Mouse (Mus musculus) kidney, adult 2 months (tissue): Measurements from ENCODE around the gene Thumpd3. TPM values are rescaled to one million over a fixed set of nuclear protein-coding genes. Genes with fewer than 3 reads are reported as not detected.
A peak's percentile ranks its signal among the peaks of the same experiment; 100 is the strongest.

Experiments
- DNase-seq: peaks from one replicate; pipeline ENCODE4 v3.0.0; 2021
- H3K27ac ChIP-seq: fragments of 200-500 bp; 2 replicates; pipeline ENCODE4 v1.5.1; 2012; ENCODE audit warnings: low read depth, low read length, control low read depth, inconsistent platforms; ENCODE audit not compliant: insufficient read depth
- H3K27me3 ChIP-seq: fragments of 200-500 bp; replicated peaks from 2 replicates; pipeline ENCODE4 v1.6.1; 2012; ENCODE audit warnings: mild to moderate bottlenecking, moderate library complexity, low read length, inconsistent platforms; ENCODE audit not compliant: control insufficient read depth, insufficient read depth
- H3K36me3 ChIP-seq: fragments of 200-500 bp; 2 replicates; pipeline ENCODE4 v1.6.1; 2012; ENCODE audit warnings: mild to moderate bottlenecking, moderate library complexity, low read length, inconsistent platforms; ENCODE audit not compliant: control insufficient read depth, insufficient read depth
- H3K4me1 ChIP-seq: fragments of 200-500 bp; 2 replicates; pipeline ENCODE4 v1.6.1; 2011; ENCODE audit warnings: low read length; ENCODE audit not compliant: control insufficient read depth, insufficient read depth
- H3K4me3 ChIP-seq: fragments of 200-500 bp; 2 replicates; pipeline ENCODE4 v1.5.1; 2011; ENCODE audit warnings: mild to moderate bottlenecking, low read depth, low read length, control low read depth; ENCODE audit not compliant: insufficient read depth
- CTCF ChIP-seq: fragments of 200-500 bp; conservative IDR thresholded peaks from 2 replicates; pipeline ENCODE4 v1.5.1; 2011; ENCODE audit warnings: low read depth, mild to moderate bottlenecking, control low read depth, low read length, moderate library complexity, mixed read lengths; ENCODE audit not compliant: insufficient read depth, insufficient read length
- POLR2A ChIP-seq: fragments of 200-500 bp; IDR thresholded peaks from one replicate; pipeline ENCODE4 v1.6.1; 2011; ENCODE audit warnings: low read depth, low read length, control low read depth
- WGBS: fragments of 180-500 bp; shearing (Covaris S2); methylation state at CpG from one replicate; pipeline ENCODE4 v1.1.7; 2018; 5-methylcytosine and 5-hydroxymethylcytosine counted together
- polyA plus RNA-seq: library from polyadenylated mRNA; depleted of rRNA; stranded (reverse); fragments of >200 nt; gene quantifications from 2 replicates; pipeline ENCODE4 v1.2.3, GENCODE M21; 2012

Thumpd3 gene
- polyA plus RNA-seq, 1 experiment, result 9.3 TPM

DNA sequence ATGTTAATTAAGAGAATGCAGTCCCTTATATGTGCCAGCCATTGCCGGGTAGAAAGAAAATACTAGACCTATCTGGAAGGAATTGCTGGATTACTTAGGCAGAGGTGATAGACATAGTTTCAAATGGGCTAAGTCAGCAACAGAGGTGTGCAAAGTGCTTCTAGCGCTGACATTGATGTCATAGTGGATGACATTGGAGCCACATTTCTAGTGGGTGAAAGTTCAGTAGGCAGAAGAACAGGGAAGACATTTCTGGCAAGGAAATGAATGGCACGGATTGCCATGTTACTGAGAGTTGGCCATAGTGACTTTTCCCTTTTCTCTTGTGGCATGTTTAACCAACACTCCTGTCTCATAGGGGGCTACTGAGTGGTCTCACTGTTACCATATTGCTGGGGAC is 19.2 kb downstream of the Thumpd3 start:
- H3K27ac ChIP-seq, result peak overlapping the region; percentile 23; the same call in 1 of the 2 replicates
- TF ChIP-seq POLR2A, result no peak
- TF ChIP-seq CTCF, result no peak
- H3K36me3 ChIP-seq, result peaks cover 7% of the 10 kb centered on the region; the same call in 1 of the 2 replicates
- no peaks in the 10 kb centered on the region for H3K27me3 ChIP-seq
- peak; percentile 52 for DNase-seq
- no peak overlapping the region for H3K4me3 ChIP-seq
- 63% methylated on average over 3 of the region's 3 CpGs for WGBS
- peaks cover 19% of the 10 kb centered on the region for H3K4me1 ChIP-seq

- Histone ChIP-seq H3K4me1 (peaks cover 7% of the 10 kb centered on the region; the same call in 1 of the 2 replicates), H3K27me3 (no peaks in the 10 kb centered on the region), H3K36me3 (peaks cover 5% of the 10 kb centered on the region; the same call in 1 of the 2 replicates), H3K4me3 (no peak overlapping the region), H3K27ac (no peak overlapping the region)
- DNase-seq, result no peak
- no peak for TF ChIP-seq CTCF
- no peak for TF ChIP-seq POLR2A
- WGBS, result 96% methylated on average over 1 of the region's 1 CpGs
Observed at GRCm38 (mm10) chr6:113069154-113069553, 23.1 kb downstream of the Thumpd3 start.

DNA sequence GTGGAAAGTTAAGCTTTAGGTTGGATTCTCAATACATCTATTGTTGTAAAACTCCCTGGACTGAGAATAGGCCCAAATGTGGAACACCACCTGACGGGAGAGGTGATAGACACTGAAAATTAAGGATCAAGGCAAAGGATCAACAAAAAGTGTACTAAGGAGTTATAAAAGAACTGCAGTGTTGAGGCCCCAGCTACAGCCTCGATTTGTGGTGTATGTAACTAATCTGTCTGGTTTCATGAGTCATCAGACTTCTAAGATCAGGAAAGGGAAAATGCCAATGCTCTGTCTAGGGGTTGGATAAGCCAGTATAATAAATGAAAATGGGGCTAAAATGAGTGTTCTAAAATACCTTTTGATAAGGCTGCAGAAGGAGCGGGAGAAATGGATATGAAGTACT is 29.2 kb downstream of the Thumpd3 start:
- DNase-seq, result no peak
- no peaks in the 10 kb centered on the region; the same call in 1 of the 2 replicates for H3K36me3 ChIP-seq
- H3K4me3 ChIP-seq, result no peak overlapping the region
- peak overlapping the region; percentile 36; the same call in 1 of the 2 replicates for H3K27ac ChIP-seq
- 15% methylated on average over 3 of the region's 3 CpGs for WGBS
- H3K4me1 ChIP-seq, result peaks cover 6% of the 10 kb centered on the region
- no peak for TF ChIP-seq CTCF
- no peak for TF ChIP-seq POLR2A
- H3K27me3 ChIP-seq, result no peaks in the 10 kb centered on the region

DNA sequence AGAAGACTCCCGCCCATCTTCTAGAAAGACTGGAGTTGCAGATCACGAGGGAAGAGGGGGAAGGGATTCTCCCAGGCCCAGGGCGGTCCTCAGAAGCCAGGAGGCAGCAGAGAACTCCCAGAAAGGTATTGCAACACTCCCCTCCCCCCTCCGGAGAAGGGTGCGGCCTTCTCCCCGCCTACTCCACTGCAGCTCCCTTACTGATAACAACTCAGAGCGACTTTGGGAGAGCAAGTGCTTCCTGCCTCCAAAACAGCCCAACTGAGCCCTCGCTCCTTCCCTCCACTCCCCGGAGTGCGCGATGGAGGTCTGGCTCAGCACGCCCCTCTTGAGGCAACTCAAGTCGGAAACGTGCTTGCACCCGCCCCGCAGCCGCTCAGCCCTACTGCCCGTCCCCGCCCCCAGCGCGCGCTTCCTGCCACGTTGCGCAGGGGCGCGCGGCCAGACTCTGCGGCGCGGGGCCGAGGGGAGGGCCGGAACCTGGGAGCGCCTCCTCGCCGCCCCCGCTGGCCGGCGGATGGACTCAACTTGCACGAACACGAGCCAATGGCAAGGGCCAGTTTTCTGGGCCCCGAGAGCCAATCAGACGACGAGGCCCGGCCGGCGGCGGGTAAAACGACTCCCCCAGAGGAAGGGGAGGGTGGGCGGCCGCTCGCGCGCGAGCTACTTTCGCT is 30.1 kb downstream of the Thumpd3 start:
- H3K36me3 ChIP-seq, result no peaks in the 10 kb centered on the region; the same call in 1 of the 2 replicates
- H3K4me3 ChIP-seq, result peak overlapping the region; percentile 66
- peaks cover 6% of the 10 kb centered on the region for H3K4me1 ChIP-seq
- DNase-seq, result peak; percentile 98
- H3K27ac ChIP-seq, result peak overlapping the region; percentile 80
- TF ChIP-seq CTCF (peak; percentile 66), POLR2A (no peak)
- under 1% methylated on average over 54 of the region's 55 CpGs for WGBS
- no peaks in the 10 kb centered on the region for H3K27me3 ChIP-seq

- no peaks in the 10 kb centered on the region for H3K36me3 ChIP-seq
- TF ChIP-seq CTCF (no peak), POLR2A (peak; percentile 54)
- peak; percentile 99 for DNase-seq
- H3K4me3 ChIP-seq, result peak within 1 kb of the TSS; percentile 99
- 1% methylated on average over 84 of the region's 91 CpGs for WGBS
- peaks cover 7% of the 10 kb centered on the region for H3K4me1 ChIP-seq
- H3K27me3 ChIP-seq, result no peaks in the 10 kb centered on the region
- peak within 1 kb of the TSS; percentile 100 for H3K27ac ChIP-seq
Observed at GRCm38 (mm10) chr6:113076686-113077516, 30.9 kb downstream of the Thumpd3 start, which contains the start of gene Setd5. Gene Setd5, plus strand, starts transcription at chr6:113077365.

DNA sequence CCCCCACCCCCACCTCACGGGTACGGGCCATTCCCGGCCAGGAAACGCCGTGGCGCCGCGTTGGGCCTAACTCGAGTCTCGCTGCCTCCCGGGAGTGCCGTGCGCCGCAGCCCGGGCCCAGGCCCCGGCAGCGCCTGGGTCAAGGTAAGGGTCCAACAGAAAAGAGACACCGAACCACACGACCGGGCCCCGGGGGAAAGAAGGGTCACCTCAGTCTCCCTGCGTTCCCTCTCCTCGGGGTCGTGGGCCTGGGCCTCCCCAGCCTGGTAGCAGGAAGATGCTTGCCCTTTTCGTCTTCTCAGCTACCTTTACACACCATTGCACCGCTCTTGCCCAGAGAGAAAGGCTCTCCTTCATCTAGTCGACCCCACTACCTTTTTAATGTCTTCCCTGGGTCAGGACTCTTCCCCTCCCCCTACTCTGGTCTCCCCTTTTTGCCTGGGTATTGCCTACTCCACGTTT is 31.6 kb downstream of the Thumpd3 start:
- Histone ChIP-seq H3K27me3 (no peaks in the 10 kb centered on the region), H3K4me1 (peaks cover 12% of the 10 kb centered on the region), H3K4me3 (peak overlapping the region; percentile 99), H3K36me3 (no peaks in the 10 kb centered on the region), H3K27ac (peak overlapping the region; percentile 98)
- under 1% methylated on average over 28 of the region's 28 CpGs for WGBS
- no peak for TF ChIP-seq CTCF
- no peak for TF ChIP-seq POLR2A
- DNase-seq, result no peak
